Mouse (Mus musculus) lung, postnatal 36 days (tissue): ENCODE data around the gene Asb16.
A peak's percentile ranks its signal among the peaks of the same experiment; 100 is the strongest.

Source experiments
- DNase-seq: peaks from one replicate; pipeline ENCODE4 v3.0.0; 2022; ENCODE audit warnings: mixed read lengths

Gene Asb16

DNA sequence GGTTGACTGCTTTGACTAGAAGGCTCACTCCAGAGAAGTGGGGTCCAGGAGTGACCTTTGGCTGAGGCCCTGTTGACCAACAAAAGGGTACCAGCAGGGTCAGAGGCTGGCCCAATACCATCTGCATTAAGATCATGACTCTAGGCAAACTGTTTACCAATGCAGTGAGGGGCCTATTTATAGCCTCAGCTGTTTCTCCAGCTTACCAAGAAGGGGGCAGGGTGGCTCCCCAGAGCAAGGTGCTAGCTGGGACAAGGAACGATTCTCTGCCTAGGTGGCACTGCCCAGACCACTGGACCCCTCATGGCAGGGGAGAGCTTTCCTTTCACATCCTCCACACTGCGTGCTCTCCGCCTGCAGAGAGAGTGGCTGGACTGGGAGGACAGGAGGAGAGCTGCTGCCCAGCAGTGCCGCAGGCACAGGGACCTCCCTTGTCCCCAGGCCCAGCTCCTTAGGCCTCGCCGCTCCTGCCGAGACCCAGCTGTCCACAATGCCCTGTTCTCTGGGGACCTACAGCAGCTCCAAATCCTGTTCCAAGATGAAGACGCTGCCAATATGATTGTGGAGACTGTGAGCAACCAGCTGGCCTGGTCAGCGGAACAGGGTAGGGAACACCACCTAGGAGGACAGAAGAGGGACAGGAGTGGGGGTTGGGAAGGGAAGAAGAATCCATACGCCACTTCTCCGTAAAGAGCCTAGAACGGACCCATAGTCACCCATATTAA, at the start of gene Asb16:
Gene Asb16, plus strand, starts transcription at position 224 of the 725 bp plus-strand sequence.
- DNase-seq = no peak

DNA sequence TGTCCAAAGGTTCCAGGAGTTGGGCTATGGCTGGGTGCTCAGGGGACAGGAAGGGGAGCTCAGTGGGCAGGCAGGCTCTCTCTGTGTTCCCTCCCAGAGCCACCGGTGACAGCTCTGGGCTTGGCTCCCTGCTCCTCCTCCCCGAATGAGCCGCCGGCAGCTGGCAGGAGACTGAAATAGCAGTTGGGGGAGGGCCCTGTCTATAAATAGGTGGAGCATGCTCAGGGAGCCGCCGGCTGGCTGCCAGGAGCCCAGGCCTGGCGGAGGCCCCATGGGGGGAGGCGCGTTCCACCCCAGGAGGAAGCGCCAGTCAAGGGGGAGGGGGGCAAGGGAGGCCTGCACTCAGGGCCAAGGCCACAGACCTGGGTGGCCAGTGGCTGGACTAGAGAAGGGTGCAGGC, 49.8 kb upstream of the Asb16 start:
- DNase-seq = peak; percentile 98

- DNase-seq = no peak
Observed at GRCm38 (mm10) chr11:102219247-102219993, 49.1 kb upstream of the Asb16 start.

DNA sequence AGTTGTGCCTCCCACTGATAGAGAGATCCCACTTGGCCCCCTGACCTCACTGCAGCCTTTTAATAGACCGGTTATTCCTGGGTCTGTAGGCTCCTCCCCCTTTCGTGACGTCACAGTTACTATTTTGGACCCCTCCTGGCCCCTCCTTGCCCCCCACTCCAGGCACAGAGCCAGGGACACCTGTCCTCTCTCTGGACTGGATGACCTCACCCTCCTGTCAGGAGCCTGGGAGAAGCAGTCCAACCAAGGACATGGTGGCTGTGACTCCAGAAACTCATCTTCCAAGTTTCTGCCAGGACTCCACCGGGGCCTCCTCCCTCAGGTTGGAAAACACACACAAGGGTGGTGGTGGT, 48.6 kb upstream of the Asb16 start:
- no peak for DNase-seq

GRCm38 (mm10) chr11:102220451-102220850, 48.1 kb upstream of the Asb16 start:
- peak; percentile 55 for DNase-seq

DNA sequence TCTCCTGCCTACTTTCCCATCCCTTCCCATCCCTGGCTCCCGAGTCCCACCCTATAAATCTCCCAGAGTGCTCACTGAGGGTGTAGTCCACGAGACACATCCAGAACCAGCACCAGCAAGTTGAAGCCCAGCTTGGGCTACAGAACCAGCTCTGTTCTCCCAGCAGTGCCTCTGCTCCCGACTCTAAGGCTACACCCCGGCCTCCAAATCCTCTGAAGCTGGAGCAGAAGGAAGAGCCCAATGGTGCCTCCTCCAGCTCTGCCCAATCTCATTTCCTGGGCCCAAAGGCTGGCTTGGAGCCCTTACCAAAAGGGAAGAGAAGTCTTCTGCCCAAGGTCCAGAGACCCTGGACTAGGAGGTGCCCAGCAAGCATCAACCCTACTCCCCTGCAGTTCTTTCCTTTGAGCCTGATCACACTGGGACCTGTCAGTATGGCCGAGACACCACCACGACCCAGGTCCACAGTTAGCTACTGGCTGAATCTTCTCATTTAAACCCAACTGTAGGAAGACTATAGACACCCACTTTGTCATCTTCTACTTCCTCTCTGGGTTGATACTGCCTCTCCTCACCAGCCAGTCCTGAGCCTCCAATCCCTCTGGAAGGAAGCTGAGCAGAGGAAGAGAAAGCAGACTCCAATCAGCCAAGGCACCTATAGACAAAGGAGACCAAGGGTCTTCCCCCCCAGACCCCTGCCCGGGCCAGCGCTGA, 47.1 kb upstream of the Asb16 start:
- DNase-seq = no peak

- no peak for DNase-seq
Observed at GRCm38 (mm10) chr11:102221954-102222351, 46.6 kb upstream of the Asb16 start.

DNA sequence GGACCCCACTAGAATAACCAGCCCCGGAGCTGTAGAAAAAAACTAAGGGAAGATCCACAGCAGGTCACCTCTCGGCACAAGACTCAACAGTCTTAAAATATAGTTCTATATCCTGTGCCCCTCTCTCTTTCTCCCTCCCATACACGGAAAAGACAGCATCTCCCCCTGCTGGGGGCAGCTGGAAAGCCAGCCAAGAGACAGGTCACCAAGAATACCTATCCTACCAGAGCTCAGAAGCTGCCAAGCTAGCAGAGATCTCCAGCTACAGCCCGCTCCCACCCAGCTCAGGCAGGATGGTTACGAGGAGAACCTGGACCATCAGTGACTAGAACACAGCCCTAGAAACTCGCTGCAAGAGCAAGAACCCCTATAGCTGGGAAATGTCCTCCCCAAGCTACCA, 45.4 kb upstream of the Asb16 start:
- DNase-seq = peak; percentile 69

GRCm38 (mm10) chr11:102224686-102225085, 43.9 kb upstream of the Asb16 start:
- peak; percentile 55 for DNase-seq

DNA sequence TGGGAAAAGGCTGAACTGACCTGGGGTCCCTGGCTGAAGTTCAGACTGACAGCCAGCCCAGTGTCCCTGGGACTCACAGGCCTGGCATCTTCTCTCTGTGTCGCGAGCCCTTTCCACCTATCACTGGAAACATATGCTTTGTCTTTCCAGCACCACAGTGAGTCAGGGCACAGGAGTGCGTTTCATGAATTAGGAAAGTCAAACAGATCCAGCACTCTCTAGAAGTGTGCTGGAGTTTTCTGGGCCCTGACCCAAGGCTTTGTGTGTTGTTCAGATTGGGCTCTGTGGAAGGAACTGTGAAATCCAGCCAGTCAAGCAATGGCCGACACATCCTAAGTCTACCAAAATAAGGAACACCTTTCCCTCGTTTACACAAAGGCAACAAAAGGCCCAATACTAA, 43.3 kb upstream of the Asb16 start:
- DNase-seq = peak; percentile 76

DNA sequence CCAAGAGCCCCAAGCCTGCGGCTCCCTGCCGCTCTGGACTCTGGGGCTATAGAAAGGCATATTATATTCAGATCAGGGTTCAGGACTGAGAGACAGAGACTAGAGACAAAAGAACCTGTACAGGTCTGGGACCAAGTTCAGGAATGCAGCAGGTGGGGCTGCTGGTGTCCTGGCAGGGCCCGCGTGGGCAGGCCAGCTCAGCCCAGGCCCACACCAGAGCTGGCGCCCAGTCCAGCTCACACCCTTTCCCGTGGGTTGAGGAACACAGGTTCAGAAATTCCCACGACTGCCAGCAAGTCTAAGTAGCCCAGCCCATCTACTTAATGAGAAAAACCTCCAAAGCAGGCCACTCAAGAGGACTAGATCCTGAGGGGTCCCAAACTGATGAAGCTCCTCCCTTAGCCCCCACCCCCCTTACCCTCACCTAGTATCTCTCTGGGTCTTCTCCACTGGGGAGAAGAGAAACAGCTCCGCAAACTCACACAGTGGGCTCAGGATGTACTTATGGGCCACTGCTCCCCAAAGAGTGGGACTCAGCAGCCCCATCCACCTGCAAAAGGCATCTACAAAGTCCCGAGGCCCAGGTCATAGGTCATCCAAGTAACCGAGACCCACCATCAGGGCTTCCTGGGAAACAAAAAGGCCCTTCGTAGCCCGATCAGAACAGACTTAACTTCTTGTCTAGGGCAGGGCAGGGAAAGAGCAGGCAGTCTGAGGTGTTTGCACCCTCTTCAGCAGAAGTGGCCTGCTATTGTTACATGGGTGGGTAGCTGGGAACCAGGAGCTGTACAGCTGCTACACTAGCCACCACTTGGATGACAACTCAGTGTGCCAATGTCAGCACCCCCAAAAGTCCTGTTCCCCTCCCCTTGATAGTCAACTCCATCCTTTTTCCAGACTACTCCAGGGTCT, 42.2 kb upstream of the Asb16 start:
- peak; percentile 44 for DNase-seq

- DNase-seq = no peak
Observed at GRCm38 (mm10) chr11:102227270-102228190, 41.0 kb upstream of the Asb16 start.

GRCm38 (mm10) chr11:102228191-102228545, 40.4 kb upstream of the Asb16 start:
- DNase-seq = no peak

DNA sequence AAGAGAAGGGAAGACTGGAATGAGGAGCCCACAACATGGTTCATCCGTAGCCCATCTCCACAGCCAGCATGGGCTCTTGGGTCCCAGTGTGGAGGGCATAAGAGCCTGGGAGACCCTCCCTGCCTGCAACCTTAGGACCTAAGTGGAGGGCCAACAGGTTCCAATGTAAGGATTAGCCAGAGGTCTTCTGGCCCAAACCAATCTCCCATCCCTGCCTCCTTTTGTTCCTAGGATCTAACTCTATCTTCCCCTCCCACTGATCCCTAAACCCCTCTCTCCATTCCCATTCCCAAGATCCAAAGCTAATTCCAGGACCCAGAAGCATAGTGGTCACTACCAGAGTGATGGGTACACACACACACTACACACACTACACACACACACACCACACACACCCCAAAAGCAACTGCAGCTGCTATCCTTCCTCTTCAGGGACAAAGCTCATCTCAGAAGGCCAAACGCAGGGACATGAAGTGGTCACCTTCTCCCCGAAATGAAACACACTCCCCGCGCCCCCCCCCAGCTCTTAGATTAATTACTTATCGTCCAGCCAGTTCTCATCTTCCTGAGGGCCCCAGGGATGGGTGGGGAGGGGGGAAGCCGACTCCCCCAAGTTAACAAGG, 39.8 kb upstream of the Asb16 start:
- DNase-seq = no peak

GRCm38 (mm10) chr11:102229331-102229953, 39.1 kb upstream of the Asb16 start:
- peak; percentile 40 for DNase-seq

DNA sequence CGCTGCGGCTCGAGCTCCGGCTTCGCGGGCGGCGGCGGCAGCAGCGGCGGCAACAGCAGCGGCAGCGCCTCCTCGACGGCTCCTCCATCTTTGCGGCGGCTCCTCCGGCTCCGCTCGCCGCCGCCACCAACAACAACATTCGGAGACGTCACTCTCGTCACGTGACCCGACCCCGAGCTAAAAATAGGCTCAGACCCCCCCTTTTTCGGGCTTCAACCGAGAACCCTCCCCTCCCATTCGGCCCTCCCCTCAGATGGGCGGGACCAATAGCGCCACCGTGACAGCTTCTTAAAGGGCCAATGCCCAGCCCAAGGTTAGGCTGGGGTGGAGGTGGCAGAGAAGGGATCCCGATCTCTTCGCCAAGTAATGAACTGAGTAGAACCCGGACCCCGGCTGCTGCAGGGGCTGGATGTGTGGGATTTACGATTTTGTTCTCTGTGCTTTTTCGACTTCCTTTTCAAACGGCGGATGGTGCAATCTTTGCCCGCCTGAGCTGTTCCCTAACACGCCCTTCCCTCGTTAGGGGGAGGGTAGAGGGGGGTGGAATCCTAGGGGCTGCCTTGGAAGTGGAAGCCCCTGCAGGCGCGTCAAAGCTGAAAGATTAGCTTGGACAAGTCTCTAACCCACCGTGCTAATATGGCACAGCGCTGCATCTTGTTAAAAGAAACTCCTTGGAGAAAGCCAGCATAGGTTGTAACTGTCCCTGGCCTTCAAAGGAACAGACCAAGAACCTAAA, 38.4 kb upstream of the Asb16 start, which contains the start of gene Hdac5:
Gene Hdac5, minus strand, starts transcription at position 161 of the 736 bp plus-strand sequence.
- peak; percentile 100 for DNase-seq

GRCm38 (mm10) chr11:102236022-102236421, 32.5 kb upstream of the Asb16 start:
- no peak for DNase-seq

DNA sequence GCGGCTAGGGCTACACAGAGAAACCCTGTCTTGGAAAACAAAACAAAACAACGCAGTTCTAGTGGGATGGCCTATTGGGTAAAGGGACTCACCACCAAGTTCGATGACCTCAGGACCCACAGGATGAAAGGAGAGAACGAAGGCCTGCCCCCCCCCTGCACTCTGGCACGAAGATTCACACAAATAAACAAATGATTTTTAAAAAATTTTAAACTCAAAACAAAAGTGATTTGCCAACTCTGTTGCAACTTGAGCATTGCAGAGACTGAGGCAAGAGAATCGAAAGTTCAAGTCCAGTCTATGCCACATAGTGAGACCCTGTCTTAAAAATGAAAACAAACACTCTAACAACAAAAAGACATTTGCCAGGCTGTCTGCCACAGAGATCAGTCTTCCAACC, 27.9 kb upstream of the Asb16 start:
- no peak for DNase-seq

GRCm38 (mm10) chr11:102241246-102241645, 27.3 kb upstream of the Asb16 start:
- no peak for DNase-seq

- DNase-seq = no peak
Observed at GRCm38 (mm10) chr11:102241874-102242273, 26.7 kb upstream of the Asb16 start.
